Mouse (Mus musculus): ENCODE results near the gene Asic2. TPM values are rescaled to one million over a fixed set of nuclear protein-coding genes. Genes with fewer than 3 reads are reported as not detected.

The Asic2 gene
- polyA plus RNA-seq, 1 experiment from 2014 or later: 3.7 TPM

DNA sequence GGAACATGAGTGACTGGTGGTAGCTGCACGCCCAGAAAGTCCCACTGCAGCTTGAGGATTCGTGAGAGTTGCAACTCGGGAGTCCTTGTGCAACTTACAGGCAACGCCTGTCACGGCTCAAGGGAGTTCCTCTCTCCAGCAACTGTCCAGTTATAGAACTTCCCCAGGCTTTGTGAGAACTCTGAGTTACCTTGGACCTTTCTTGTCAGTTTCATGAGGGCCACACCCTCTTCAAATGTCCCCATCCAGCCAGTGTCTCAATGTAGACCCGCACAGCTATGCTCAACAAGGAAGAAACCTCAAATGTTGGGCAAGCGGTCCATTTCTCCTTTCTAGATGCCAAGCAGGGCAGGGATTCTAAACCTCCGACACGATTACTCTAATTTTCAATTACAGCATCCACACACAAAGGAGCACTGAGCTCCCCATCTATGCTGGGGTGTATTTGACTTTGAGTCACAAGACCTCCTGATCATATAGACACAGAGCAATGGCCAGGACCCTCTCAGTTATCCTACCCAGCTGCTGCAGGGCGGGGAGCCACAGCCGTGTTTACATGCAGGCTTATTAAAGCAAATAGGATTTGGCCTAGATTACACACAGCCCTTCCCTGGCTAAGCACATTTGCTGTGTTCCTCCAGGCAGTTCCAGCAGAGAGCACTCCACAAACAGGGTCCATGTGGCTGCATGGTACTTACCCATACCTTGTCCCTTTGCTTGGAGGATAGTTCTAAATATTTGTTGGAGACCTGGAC, 161.2 kb downstream of the Asic2 start:
- Histone ChIP-seq H3K9ac (no peak overlapping the region), H3K4me3 (replicated peaks) (no peak overlapping the region), H3K4me1 (no peaks in the 10 kb centered on the region), H3K27me3 (no peaks in the 10 kb centered on the region), H3K4me2 (no peak overlapping the region), H3K27ac (no peak overlapping the region), H3K36me3 (no peaks in the 10 kb centered on the region), H3K9me3 (replicated peaks) (no peaks in the 10 kb centered on the region)
- WGBS: 85% methylated on average over 11 of the region's 11 CpGs
- no peak for ATAC-seq (replicated peaks; ENCODE audit: low FRiP score)

DNA sequence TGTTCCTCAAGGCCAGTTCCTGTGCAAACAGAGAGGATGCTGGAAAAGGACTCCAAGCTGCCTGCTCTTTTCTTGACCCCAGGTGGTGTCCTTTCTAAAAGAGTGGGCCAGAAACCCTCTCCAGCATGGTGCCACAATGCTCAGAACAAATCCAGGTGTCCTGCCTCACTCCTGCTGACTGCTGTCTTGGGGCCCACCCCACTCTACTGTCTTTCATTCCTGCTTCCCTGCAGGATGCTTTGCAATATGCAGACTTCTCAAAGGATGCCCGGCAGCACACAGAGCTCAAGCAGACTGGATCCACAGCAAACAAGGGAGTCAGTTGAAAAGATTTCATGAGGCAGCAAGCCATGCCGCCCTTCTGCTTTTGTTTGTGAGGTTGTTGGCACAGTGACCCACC, 164.7 kb downstream of the Asic2 start:
- H3K4me1 ChIP-seq: no peaks in the 10 kb centered on the region
- WGBS: 57% methylated on average over 2 of the region's 2 CpGs
- no peak for ATAC-seq (replicated peaks; ENCODE audit: low FRiP score)
- H3K9me3 ChIP-seq (replicated peaks): no peaks in the 10 kb centered on the region
- H3K4me3 ChIP-seq (replicated peaks): no peak overlapping the region
- H3K4me2 ChIP-seq: no peak overlapping the region
- H3K9ac ChIP-seq: no peak overlapping the region
- no peaks in the 10 kb centered on the region for H3K36me3 ChIP-seq
- no peak overlapping the region for H3K27ac ChIP-seq
- no peaks in the 10 kb centered on the region for H3K27me3 ChIP-seq

DNA sequence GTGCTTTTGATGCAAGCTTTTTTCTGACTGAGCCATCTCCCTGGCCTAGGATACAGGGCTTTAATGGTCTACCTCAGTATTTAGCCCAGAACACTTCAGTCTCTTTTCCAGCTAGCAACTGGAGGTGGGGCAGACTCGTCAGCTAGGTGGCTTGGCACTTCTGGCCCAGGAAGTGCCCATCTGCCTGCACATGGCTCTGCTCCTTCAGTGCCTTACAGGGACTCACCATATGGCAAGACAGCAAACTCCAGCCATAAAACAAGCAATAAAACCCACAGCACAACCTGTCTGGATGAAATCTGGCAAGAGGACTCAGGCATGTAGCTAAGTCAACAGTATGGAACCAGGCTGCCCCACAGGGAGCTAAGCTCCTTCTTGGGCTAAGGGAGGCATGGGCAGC, 165.6 kb downstream of the Asic2 start:
- Histone ChIP-seq H3K27ac (no peak overlapping the region), H3K36me3 (no peaks in the 10 kb centered on the region), H3K4me3 (replicated peaks) (no peak overlapping the region), H3K9me3 (replicated peaks) (no peaks in the 10 kb centered on the region), H3K9ac (no peak overlapping the region), H3K4me1 (no peaks in the 10 kb centered on the region), H3K4me2 (no peak overlapping the region), H3K27me3 (no peaks in the 10 kb centered on the region)
- 50% methylated on average over 1 of the region's 1 CpGs for WGBS
- no peak for ATAC-seq (replicated peaks; ENCODE audit: low FRiP score)

DNA sequence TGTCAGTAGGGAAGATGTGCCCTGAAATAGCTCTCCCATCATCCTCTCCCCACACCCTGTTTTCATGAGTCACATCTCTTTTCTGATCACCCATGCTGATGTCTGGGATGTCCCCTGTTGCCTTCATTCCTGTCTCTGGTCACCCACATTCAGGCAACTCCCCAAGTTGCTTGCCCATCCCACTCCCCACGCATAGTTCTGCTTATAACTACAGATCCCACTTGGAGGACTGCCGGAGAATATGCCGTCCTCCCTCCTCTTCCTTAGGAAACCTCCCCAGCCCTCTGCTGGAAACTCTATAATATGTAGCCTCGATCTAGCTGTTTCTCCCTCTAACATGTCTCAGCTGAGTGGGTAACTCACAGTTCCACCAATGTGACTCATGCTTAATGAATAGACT, 167.4 kb downstream of the Asic2 start:
- H3K4me3 ChIP-seq (replicated peaks): no peak overlapping the region
- H3K27me3 ChIP-seq: no peaks in the 10 kb centered on the region
- H3K27ac ChIP-seq: no peak overlapping the region
- no peak for ATAC-seq (replicated peaks; ENCODE audit: low FRiP score)
- no peak overlapping the region for H3K4me2 ChIP-seq
- 73% methylated on average over 4 of the region's 4 CpGs for WGBS
- no peaks in the 10 kb centered on the region for H3K4me1 ChIP-seq
- H3K36me3 ChIP-seq: no peaks in the 10 kb centered on the region
- no peaks in the 10 kb centered on the region for H3K9me3 ChIP-seq (replicated peaks)
- H3K9ac ChIP-seq: no peak overlapping the region

DNA sequence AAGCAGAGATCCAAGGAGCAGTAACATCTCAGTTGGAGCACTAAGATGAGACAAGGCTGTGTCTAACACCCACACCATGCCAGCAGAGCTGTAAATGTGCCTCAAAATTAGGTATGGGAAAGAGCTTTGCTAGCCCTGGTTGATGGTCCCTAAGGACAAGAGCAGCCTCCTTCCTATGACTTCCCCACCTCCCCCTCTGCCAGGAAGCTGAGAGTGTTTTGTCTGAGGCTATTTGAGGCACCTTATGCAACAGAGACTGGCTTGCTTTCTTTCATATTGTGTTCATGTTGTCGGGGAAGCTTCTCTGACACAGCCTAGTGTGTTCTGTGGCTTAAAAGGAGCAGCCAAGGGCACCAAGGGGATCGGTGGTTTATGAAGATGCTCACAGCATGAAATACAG, 174.7 kb downstream of the Asic2 start:
- Histone ChIP-seq H3K4me2 (no peak overlapping the region), H3K36me3 (no peaks in the 10 kb centered on the region), H3K4me1 (no peaks in the 10 kb centered on the region), H3K4me3 (replicated peaks) (no peak overlapping the region), H3K27ac (no peak overlapping the region), H3K9me3 (replicated peaks) (no peaks in the 10 kb centered on the region), H3K9ac (no peak overlapping the region), H3K27me3 (no peaks in the 10 kb centered on the region)
- 72% methylated on average over 2 of the region's 2 CpGs for WGBS
- no peak for ATAC-seq (replicated peaks; ENCODE audit: low FRiP score)

DNA sequence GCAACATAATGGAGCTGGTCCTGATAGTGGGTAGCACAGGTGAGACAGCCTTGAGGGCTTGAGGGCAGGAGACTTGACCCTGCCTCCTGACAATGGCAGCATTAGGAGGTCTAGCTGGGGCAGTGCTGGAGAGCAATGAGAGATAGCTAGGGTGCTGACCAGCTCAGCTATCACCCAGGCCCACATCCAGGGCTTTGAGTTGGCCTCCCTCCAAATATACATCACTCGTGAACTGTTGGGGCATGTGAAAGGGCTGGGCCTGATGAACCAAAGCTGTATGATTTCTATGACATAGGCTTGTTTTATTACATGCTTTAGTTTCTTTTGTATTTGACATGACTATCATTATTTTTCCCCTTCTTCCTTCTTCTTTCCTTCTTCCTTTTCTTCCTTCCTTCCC, 176.7 kb downstream of the Asic2 start:
- 56% methylated on average over 1 of the region's 1 CpGs for WGBS
- Histone ChIP-seq H3K9me3 (replicated peaks) (no peaks in the 10 kb centered on the region), H3K27ac (no peak overlapping the region), H3K27me3 (no peaks in the 10 kb centered on the region), H3K4me3 (replicated peaks) (no peak overlapping the region), H3K36me3 (no peaks in the 10 kb centered on the region), H3K4me2 (no peak overlapping the region), H3K4me1 (no peaks in the 10 kb centered on the region), H3K9ac (no peak overlapping the region)
- no peak for ATAC-seq (replicated peaks; ENCODE audit: low FRiP score)

DNA sequence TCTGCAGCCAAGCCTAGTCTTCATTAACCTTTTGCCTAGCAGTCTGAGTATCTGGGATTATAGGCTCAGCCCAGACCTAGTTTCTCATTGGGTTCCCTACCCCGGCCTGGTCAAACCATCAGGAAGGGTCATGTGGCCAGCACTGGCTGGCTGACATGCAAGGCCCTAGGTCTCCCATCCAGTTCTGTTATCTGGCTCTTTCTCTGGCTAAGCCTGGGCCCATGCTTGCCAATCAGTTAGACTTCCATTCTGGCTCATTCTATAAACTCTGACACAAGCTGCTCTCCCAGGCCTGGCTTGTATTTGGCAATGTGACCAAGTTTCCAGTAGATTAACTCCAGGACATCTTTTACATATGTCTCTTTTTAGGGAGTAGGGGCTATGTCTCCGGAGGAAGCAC, 187.7 kb downstream of the Asic2 start:
- 64% methylated on average over 2 of the region's 2 CpGs for WGBS
- H3K4me2 ChIP-seq: no peak overlapping the region
- no peak for ATAC-seq (replicated peaks; ENCODE audit: low FRiP score)

DNA sequence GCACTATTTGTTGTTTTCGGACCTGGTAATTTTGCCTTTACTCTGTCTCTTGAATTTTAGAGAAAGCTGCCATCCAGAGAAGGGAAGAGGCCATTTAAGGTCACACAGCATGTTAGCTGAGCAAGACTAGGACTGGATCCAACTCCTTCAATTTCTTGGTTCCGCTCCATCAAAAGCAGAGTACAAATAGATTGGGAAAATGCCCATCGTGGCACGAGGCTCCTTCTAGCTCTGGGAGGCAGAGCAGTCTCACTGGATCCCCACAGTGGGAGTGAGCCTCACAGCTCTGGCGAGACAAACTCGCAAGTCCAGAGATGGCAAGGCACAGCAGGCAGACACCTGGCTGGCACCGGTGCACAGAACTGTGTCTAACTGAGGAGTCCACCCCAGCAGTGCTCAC, 188.4 kb downstream of the Asic2 start:
- 79% methylated on average over 7 of the region's 7 CpGs for WGBS
- no peak overlapping the region for H3K4me3 ChIP-seq (replicated peaks)
- no peaks in the 10 kb centered on the region for H3K9me3 ChIP-seq (replicated peaks)
- ATAC-seq (replicated peaks; ENCODE audit: low FRiP score): no peak
- no peaks in the 10 kb centered on the region for H3K27me3 ChIP-seq
- H3K36me3 ChIP-seq: no peaks in the 10 kb centered on the region
- H3K27ac ChIP-seq: no peak overlapping the region
- peaks cover 11% of the 10 kb centered on the region; the same call in 1 of the 2 replicates for H3K4me1 ChIP-seq
- no peak overlapping the region for H3K4me2 ChIP-seq
- no peak overlapping the region for H3K9ac ChIP-seq

More for the DNA sequence above, 187.7 kb downstream of the Asic2 start:
- Histone ChIP-seq H3K4me3 (replicated peaks) (no peak overlapping the region), H3K4me1 (peaks cover 11% of the 10 kb centered on the region; the same call in 1 of the 2 replicates), H3K9me3 (replicated peaks) (no peaks in the 10 kb centered on the region), H3K27ac (no peak overlapping the region), H3K36me3 (no peaks in the 10 kb centered on the region), H3K9ac (no peak overlapping the region), H3K27me3 (no peaks in the 10 kb centered on the region)

DNA sequence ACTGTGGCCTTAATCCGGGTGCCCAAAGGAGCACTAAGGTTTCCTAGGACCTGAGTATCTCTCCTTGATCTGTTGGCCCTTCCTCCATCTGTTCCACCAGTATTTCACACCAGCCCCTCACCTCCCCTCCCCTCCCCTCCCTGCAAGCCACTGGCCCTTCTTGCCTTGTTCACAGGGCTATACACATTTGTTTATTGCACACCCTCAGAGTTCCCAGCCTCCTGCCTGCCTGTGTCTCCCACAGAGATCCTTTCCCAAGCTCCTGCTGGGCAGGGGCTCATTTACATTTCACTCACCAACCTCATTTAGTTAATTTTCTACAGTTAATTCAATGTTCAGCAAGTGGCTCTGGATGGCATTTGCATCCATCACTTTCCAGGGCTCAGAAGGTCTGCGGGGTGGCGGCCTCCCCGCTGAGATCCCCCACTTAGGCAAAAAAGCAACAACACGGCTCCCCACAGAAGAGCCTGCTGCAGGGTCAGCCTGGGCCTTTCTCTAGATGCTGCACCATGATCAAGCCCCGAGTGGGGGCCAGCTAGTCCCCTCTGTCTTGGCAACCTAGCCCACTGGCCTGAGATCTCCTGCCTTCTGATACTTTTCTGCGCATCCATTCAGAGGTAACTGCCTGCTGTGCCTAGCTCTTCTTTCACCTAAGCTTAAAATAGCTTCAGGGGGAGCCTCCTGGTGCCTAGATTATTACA, 196.9 kb downstream of the Asic2 start:
- Histone ChIP-seq H3K4me2 (no peak overlapping the region), H3K27ac (no peak overlapping the region), H3K9me3 (replicated peaks) (no peaks in the 10 kb centered on the region), H3K4me3 (replicated peaks) (no peak overlapping the region), H3K4me1 (0 out of 2 replicates have a peak, but pooled peaks cover 6% of the 10 kb centered on the region), H3K36me3 (no peaks in the 10 kb centered on the region), H3K9ac (no peak overlapping the region), H3K27me3 (no peaks in the 10 kb centered on the region)
- ATAC-seq (replicated peaks; ENCODE audit: low FRiP score): no peak
- 20% methylated on average over 7 of the region's 7 CpGs for WGBS

DNA sequence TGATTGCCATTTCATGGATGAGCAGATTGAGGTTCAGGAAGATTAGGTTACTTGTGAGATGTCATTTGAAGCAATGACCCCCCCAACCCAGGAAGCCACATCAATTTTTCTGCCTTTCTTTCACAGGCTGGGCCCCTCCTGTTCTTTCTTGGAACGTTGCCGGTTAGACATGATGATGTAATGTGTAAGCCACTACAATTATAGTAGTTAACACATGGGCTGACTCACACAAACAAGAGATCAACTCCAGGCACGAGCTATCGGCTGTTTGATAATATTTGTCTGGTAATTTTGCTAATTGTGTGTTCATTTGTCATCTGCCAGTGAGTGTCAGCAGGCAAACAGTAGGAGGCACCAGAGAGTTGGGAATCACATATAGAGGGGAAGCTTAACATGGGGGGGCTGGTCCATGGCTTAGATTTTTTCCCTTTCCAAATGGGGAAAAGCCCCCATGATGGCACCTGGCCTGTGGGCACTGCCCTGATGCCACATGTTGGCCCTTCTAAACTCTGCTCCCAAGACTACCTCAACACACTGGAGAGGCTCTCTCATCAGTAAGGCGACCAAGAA, 198.5 kb downstream of the Asic2 start:
- Histone ChIP-seq H3K9me3 (replicated peaks) (no peaks in the 10 kb centered on the region), H3K36me3 (no peaks in the 10 kb centered on the region), H3K4me1 (0 out of 2 replicates have a peak, but pooled peaks cover 6% of the 10 kb centered on the region), H3K4me3 (replicated peaks) (no peak overlapping the region), H3K4me2 (no peak overlapping the region), H3K27ac (no peak overlapping the region), H3K9ac (no peak overlapping the region), H3K27me3 (no peaks in the 10 kb centered on the region)
- 61% methylated on average over 5 of the region's 5 CpGs for WGBS
- no peak for ATAC-seq (replicated peaks; ENCODE audit: low FRiP score)

DNA sequence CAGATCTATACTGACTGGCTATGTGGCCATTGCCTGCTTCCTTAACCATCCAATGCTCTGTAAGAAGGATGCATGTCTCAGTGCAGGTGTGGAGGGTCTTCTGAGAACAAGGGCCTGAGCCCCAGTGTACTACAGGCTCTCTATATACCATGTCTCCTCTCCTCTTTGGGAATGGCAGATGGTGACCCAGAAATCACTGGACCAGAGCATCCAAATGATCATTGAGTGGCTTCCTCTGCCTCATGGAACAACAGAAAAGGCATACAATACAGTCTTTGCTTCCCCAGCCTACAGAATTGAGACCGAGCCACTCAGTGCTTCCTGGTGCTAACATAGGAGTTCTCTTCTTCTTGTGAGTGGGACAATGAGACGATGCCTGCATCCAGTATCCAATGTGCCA, 200.0 kb downstream of the Asic2 start:
- Histone ChIP-seq H3K4me1 (0 out of 2 replicates have a peak, but pooled peaks cover 6% of the 10 kb centered on the region), H3K27ac (no peak overlapping the region), H3K9me3 (replicated peaks) (no peaks in the 10 kb centered on the region), H3K36me3 (no peaks in the 10 kb centered on the region), H3K4me3 (replicated peaks) (no peak overlapping the region), H3K9ac (no peak overlapping the region), H3K4me2 (no peak overlapping the region), H3K27me3 (no peaks in the 10 kb centered on the region)
- WGBS: 94% methylated on average over 2 of the region's 2 CpGs
- no peak for ATAC-seq (replicated peaks; ENCODE audit: low FRiP score)

DNA sequence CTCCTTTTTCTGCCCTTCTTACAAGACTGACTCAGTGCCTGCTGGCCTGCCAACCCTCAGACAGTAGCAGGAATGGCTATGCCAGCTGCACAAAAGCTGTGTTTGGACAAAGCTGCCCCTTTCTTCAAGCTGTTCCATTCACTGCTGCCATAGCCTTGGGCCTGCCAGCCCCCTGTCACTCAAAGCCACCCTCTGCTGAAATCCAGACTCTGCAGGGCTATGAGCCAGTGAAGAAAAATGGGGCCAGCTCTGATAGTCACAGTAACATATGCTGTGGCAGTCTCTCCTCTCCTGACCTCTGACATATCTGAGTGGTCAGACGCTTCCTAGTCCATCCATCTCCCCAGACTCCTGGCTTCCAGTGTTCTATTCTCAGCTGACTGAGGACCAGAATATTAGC, 200.5 kb downstream of the Asic2 start:
- Histone ChIP-seq H3K9me3 (replicated peaks) (no peaks in the 10 kb centered on the region), H3K27ac (no peak overlapping the region), H3K4me1 (0 out of 2 replicates have a peak, but pooled peaks cover 6% of the 10 kb centered on the region), H3K9ac (no peak overlapping the region), H3K36me3 (no peaks in the 10 kb centered on the region), H3K4me3 (replicated peaks) (no peak overlapping the region), H3K27me3 (no peaks in the 10 kb centered on the region), H3K4me2 (no peak overlapping the region)
- ATAC-seq (replicated peaks; ENCODE audit: low FRiP score): no peak
- WGBS: 55% methylated on average over 1 of the region's 1 CpGs
